Comparison of ENCODE assay signal across 12 mouse cellular contexts in the genomic region with DNA sequence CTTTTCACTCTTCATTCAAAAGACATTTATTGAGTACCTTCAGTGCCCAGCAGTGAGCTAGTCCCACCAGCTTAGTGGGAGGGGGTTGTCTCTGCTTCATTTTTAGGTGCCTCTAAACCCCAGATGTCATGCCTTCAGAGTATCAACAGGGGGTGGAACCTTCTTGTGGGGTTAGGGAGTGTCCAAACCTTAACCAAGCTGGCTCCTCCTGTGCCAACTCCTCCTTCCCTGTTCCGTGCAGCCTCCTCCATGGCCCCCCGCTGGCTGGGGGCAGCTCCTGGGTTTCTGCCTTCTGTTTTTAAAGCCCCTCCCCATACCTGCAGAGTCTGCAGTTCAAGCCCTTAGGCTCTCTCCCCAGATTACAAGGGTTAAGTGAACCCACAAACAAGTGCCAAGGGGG. TPM values are rescaled to one million over a fixed set of nuclear protein-coding genes. Genes with fewer than 3 reads are reported as not detected.
"Had no signal": no experiment of that assay in that cellular context is flagged by ENCODE, and none has a peak within 500 bp of the region (broad histone marks: within the 10 kb centered on the region; RNA-seq: fewer than 3 reads in every experiment).

No protein-coding gene starts in this region.

RNA-seq across cellular contexts. Expression of a gene that starts 3.8 kb away (rescaled TPM):
- total RNA-seq: layer of hippocampus, adult 2 months had no signal
- polyA plus RNA-seq: intestine, postnatal 0 days; limb, embryonic 13.5 days; liver, embryonic 11.5 days; midbrain, embryonic 15.5 days; stomach, embryonic 14.5 days had no signal

RNA-seq across cellular contexts. Expression of a gene that starts 21.4 kb away (rescaled TPM):
- total RNA-seq: layer of hippocampus, adult 2 months; layer of hippocampus, postnatal 10 days; left cerebral cortex, postnatal 36 days had no signal
- polyA plus RNA-seq: intestine, postnatal 0 days; limb, embryonic 13.5 days; liver, embryonic 11.5 days; midbrain, embryonic 15.5 days; neural tube, embryonic 13.5 days; stomach, embryonic 14.5 days; testis, adult 2 months; thymus, adult 2 months; urinary bladder, adult 2 months had no signal
